Mouse (Mus musculus): ENCODE data around the gene Ebf1.

Gene Ebf1

DNA sequence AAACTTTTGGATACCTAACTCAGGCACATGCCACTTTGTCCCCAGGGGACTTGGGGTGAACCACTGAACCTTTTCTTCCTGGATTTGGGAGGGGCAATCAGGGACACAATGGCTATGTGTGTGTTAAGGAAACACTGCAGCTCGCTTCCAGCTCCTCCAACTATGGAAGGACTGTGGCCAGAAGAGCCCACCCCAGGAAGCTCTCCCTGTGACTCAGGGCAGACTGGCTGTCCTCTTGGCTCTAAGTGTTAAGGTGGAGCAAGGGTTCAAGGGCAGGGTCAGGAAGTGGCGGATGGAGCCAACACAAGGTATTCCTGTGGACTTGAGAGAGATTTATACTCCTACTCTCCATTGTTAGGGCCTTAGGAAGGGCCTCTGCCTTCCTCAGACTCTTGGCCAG lies 358.0 kb downstream of the Ebf1 start:
- DNase-seq, result no peak

DNA sequence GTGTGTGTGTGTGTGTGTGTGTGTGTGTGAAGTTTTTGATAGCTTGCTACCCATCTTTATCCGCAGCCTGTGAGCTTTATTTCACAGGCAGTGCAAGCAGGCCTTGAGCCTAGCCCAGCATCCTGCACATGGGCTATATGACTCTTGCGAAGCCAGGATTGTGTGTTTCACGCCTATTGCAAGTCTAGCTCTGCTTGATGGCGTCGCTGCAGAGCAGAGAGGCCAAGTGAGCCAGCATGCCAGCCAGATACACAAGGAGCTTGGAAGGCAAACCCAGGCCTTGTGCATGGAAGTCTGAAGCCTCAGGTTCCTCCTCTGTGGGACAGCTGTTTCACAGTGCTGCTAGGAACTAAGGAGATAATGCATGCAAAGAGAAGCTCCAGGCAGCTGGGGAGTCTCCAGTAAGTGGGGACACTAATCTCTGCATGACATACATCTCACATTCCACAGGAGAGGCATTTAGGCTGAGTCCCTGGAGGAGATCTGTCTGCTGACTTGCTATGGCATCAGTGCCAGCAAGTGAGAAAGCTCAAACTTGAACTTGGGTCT lies 359.2 kb downstream of the Ebf1 start:
- DNase-seq, result no peak

DNA sequence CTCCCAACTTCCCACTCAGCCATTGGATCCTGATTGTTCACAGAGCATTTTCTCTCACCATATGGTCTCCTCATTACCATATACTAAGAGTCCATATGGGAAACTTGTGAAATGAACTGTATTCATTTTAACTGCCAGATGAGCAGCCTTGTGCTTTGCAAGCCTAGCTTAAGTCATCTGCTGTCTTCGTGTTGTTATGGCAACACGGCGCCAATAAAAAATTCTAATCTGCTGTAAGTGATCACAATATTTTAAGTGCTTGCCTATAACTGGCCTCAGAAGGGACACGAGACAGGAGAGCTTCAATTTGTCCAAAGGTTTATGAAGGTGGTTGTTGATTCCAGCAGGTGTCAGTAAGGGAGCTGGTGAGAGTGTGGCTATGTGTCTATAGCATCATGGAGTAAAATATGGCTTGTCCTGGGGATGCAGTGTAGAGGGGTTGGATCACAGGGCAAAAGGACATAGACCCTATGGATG lies 360.8 kb downstream of the Ebf1 start:
- DNase-seq, result no peak

DNA sequence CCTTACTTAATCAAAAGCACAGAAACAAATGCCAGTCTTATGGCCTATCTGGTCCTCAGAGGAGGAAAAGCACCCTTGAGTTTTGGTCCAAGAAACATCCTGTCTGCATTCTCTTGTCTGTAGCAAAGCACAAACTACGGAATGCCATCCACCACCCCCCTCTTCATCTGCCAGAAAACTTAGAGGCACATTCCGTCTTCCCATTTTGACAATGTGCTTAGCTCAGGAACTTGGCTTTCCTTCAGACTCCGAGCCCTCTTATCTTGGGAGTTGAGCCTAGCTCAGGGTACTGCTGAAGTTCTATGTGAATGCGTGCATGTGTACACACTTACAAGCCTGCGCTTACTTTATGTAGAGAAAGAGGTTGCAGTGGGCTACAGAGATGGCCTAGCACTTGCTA lies 362.3 kb downstream of the Ebf1 start:
- no peak for DNase-seq

DNA sequence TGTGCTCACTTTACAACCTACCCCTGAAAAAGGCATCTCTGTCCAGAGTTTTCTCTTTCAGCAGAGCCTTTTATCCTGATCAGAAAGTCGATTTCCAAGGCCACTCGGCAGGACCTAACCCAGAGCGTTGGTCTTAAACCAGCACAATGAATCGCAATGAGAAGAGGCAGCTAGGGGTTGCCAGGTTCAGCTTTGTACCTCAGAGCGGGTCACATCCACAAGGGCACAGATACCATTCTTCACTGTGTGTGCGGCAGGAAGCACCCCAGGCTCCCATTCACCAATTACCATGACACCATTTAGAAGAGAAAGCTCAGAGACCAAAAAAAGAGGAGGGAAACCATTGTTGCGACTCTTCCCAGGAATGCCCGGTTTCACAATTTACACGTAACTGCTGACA lies 365.1 kb downstream of the Ebf1 start:
- no peak for DNase-seq

DNA sequence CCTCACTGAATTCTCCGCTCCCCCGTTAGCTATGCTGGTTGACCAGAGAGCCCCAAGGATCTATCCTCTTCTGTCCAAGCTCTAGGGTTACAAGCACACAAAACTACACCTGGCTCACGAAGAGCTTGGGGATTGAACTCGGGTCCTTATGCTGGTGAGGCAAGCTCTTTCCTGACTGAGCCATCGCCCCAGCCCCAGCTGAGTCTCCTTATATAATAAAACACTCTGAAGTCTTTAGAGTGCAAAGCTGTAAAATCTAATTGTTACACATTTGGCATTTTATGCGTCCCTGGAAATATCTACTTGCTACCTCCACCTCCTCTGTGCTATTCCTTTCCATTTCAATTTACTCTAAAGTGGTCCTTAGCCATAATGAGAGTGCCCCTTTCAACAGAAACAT lies 366.8 kb downstream of the Ebf1 start:
- DNase-seq, result no peak

DNA sequence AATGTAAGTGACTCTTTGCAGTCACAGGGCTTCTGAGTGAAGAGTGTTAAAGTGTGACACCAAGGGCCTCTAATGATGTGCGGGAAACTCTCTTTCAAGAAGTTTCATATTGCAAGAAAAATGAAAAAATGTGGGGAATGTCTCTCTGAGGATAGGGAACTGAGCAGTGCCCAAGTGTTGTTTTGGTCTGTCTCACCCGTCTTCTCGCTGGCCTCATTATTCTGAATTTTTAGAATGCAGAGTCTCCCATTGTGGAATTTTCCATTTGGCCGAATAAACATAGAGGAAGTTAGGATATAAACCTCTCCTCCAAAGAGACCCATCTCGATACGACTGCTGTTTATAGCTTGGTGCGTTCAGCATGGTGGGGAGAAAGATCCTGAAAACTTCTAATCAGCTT lies 367.3 kb downstream of the Ebf1 start:
- DNase-seq, result no peak

DNA sequence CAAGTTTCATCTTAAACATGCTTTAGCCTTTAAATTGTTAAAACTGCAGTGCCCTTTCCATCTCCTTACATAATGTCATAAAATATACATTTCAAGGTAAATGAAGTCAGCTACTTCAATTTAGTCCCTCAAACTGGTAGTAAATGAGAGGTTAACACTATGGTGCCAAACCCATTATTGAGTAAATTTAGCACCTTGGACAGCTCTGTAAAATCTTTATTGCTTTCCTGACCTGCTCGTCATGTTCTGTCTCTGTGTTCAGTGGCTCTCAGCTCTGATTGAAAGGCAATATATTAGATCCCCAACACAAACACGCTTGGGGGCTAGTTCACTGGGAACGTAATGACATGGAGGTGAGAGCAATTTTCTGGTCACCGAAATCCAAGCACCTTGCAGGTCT lies 370.7 kb downstream of the Ebf1 start:
- no peak for DNase-seq

DNA sequence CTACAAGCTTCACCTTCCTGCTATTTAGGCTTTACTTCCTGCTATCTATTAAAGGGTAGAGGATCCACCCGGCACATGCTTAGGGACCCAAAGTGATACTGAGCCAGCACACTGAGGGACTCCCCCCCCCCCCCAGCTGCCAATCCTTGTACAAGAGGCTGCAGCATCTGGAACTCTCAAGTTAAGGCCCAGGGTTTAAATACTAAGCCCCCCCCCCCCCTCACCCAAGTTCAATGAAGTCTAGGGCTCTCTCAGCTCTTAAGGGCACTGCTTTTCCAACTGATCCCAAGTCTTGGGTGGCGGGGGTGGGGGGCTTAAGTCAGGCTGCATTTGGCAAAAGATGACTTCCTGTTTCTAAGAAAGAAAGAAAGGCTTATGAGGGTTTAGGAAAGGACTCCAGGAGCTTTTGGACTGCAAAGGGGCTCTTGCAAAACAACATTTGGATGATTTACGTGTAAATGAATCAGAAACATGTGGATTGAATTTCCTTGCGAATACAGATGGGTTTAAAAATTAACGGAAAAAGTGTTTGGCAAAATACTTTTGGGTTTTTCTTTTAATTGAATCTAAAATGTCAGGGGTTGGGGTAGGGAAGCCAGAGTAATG lies 385.7 kb downstream of the Ebf1 start:
- no peak for DNase-seq

DNA sequence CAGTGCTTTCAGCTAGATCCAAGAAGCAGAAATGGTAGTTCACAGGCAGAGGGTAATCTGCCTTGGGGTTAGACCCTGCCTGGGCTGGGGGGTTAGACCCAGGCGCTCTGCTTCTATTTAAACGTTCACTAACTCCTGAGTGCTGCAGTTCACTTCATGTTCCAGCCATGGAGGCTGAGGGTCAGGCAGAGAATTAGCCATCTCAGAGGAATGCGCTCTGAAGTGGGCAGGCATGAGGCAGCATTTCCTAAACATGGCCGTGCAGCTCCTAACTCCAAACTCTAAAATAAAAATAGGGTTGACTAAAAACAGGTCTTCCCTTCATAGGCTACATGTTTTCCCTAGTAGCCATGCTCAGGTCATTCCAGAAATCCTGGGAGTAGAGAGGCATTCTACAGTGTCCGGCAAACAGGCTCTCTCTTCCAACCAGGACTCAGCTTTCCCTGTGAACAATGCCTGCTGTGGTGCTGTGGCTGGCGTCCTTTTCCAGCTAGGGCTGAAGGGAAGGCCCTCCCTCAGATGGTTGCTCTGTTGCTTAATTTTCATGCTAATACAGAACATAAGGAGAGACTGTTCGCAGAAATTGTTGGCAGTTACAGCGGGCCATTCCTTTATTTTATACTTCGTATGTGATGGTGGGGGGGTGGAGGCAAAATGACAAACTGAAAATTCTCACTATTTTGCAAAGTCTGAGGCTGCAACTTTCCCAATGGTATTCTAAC lies 386.8 kb downstream of the Ebf1 start:
- no peak for DNase-seq

DNA sequence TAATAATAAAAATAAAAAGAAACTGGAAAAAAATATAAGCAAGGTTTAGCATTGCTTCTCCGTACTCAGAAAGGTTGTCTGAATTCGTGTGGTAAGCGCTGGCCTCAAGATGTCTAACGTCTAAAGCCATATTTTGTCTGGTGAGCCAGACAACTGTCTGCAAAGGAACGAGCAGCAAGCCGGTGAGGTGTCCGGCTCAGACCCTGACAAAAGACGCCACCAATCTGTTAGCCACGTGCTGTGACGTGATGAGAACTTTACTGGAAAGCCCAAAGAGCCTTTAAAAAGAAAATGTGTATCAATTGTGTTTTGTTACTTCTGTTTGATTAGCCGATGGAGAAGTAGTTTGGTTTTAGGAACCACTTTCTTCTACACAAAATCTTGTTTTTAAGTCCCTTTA lies 390.2 kb downstream of the Ebf1 start:
- DNase-seq, result no peak

DNA sequence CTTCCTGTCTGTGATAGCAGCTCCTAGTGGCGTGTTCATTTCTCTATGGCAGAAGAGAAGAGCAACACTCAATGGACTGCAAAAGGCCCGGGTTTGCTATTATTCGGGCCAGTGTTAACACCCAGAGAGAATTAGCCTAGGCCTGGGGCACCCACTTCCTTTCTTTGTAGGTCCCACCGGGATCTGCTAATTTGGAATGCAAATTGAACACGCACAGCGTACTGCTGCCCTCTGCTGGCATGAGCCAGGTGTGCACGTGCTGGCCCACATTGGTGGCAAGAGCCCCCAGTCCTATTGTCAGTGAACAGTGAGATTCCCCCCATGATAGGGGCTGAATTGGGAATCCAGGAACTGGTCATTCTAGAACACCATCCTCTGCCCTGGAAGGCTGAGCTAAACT lies 391.0 kb downstream of the Ebf1 start:
- DNase-seq, result peak; percentile 69 to 86

DNA sequence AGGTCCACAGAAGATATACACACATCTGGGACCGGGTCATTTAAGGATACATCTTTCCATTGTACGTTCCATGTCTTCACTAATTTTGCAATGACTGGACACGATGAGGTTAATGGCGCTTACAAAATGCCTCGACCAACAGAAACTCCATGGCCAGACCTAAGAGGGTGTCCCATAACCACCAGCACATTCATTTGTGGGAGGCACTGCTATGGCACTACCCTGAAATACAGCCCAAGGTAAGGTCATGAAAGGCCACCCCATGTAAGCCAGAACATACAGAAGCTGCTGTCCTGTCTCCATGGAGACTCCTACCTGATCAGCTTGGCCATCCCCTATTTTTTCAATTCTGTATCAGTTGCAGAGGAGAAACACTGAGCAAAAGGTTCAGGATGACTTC lies 391.6 kb downstream of the Ebf1 start:
- no peak for DNase-seq

DNA sequence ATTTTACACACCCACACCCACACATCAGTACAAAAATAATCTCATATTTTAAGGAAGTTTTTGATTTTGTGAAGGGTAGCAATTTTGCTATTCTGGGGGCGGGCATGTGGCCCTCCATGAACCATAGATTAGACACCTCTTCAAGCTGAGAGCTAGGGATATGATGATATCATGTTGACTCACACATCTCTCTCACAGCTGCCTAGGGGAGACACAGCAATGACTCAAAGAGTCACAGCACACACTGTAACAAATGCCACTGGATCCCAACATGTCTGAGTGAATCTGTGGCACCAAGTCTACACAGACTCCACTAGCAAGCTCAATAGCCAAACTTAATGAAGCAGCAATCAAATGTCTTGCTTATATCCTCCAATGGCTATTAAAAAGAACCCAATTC lies 395.0 kb downstream of the Ebf1 start:
- no peak for DNase-seq

DNA sequence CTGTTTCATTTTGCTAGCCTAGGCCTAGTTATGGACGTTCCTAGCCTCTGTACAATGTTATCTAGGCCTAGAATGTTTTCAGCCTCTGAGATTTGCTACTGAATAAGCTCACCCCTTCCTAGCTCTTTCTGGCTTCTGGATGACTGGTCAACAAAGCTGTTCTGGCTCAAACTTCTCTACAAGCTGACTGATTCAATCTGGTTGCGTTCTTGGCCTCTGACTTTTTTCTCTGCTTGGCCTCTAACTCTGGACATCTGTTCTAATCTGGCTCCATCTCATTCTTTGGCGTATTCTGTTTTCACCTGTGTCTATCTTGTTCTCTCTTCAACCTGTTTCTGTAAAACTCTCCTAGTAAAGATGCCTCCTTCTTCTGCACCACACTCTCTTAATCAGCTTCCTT lies 400.4 kb downstream of the Ebf1 start:
- no peak for DNase-seq

DNA sequence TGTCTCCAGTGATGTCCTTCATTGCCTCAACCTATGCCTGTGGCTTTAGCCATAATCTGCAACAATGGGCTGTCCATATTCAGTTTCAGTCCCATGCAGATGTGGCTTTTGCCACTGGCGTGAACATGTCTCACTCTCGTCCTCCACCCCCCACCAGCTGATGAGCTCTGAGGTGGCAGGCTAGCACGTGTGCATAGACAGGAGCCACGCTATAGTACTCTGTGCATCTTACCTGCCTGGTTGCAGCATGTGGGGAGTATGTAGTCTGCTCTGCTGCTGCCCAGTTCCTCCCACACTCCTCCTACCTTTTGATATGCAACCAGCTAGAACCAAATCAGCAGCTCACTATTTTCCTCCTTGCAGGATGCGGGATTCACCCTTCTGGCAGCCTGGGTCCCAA lies 408.9 kb downstream of the Ebf1 start:
- no peak for DNase-seq

DNA sequence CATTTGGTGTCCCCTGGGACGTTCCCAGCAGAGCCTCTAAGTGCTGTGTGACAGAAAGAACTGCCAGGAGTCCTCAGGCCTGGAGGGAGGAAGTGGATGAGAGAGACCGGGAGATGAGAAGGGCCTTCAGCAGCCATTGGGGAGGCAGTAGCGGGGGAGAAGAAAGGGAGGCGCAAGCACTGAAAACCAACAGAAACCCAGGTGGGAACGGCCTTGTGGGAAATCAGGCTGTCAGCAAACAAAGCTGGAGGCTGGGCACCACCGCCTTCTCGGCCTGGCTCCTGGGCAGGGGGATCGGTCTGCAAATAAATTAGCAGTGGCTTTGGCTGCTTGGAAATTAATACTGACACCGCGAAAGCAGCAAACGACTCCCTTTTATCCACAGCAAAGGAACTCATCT lies 409.6 kb downstream of the Ebf1 start:
- DNase-seq, result no peak

DNA sequence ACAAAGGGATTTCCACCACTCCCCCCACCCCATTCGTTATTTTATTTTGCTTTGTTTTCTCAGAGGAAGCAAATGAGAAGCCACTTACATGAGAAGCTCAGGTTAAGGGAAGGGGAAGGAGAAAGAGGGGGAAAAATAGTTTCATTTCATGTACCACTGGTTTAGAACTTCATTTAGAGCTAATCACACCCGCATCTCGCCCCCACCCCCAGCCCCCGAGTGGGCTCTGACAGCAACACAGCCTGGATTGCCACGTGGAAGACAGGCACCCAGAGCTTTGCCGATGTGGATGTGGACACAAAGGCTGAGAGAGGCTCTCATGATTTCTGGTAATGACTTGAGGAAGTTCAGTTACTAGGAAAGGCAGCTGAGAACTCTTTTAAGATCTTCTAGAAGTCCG lies 410.0 kb downstream of the Ebf1 start:
- DNase-seq, result no peak

DNA sequence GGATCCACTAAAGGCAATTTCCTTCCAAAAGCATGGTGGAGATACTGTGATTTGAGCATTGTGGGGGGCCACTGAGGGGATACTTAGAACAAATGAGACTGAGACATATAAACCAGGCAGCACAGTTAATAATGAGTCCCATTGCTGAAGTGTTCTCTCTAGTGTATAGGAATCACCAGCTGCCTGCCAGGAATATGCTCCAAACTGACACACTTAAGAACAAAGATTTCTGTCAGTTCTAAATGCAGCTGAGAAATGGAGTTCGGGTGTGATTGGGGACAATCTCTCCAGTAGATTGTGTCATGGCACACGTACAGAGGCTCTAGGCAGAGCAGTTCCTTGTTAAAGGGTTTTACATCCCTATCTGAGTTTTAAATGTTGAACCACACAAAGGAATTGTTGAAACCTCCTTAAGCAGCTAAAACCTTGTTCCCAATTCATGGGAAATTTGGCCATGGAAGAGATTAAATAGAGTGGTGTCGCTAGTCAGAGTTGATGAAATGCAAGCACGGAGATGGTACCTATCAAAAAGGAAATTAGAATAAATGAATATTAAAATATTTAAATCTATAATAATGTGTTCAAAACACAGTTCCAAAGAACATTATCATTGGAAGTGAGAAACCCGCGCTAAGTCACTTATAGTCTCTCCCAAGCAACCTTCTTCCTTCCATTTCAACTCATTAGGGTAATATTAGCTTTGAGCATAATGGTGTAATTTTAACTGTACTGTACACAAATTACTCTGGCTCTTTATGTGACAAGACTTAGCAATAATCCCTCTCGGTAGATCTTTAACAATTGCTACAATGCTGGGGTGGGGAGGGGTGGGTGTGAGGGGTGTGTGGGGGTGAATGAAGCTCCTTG lies 438.9 kb downstream of the Ebf1 start:
- no peak for DNase-seq

All from spleen, adult 18-20 months (tissue).